Mouse (Mus musculus) frontal cortex, postnatal 36 days (tissue): Measurements from ENCODE around the gene Hs6st3.
A peak's percentile ranks its signal among the peaks of the same experiment; 100 is the strongest.

Source experiments
- DNase-seq, 2 experiments: peaks; one replicate each; pipeline ENCODE4 v3.0.0; 2022; ENCODE audit warnings: low spot score in 2 of 2

The Hs6st3 gene

DNA sequence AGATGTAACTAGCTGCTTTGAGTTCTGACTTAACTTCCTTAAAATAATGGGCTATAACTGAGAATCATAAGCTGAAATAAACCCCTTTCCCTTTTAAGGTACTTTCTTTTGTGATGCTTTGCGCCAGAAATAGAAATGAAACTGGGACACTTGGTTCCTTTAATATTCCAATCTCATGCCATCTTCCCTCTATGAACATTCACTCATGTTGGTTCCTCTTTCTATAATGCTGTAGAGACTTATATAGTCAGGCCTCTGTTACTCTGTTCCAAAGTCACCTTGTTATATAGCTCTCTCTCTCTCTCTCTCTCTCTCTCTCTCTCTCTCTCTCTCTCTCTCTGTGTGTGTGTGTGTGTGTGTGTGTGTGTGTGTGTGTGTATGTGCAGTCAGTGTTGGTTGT lies 504.7 kb downstream of the Hs6st3 start:
- no peak for DNase-seq

DNA sequence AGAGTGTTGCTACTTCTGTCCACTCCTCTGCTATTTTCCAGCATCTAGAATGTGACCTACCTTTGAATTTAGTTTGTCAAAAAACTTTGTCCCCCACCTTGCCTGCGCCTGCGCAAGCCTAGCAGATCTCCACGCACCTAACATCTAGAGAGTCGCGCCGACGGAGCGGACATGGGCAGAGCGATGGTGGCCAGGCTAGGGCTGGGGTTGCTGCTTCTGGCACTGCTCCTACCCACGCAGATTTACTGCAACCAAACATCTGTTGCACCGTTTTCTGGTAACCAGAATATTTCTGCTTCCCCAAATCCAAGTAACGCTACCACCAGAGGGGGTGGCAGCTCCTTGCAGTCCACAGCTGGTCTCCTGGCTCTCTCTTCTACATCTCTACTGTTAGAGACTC lies 505.7 kb downstream of the Hs6st3 start:
- DNase-seq = no peak

DNA sequence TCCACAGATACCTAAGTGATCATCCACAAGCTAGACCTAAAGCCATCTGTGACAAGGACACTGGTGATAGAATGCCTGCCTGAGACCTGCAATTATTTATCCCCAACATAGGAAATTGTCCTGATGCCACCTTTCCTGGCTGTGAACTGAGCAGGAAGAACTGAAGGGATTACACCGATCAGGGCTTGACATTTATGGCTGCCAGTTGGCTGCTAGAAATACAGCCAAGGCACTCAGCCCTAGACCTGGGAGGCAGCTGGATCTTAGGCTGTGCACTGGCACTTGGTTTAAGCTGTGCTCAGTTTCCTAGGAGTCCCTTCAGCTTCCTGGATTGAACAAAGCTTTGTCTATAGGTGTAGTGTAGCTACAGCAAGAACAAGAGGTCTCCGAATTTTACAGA lies 518.8 kb downstream of the Hs6st3 start:
- DNase-seq = no peak

DNA sequence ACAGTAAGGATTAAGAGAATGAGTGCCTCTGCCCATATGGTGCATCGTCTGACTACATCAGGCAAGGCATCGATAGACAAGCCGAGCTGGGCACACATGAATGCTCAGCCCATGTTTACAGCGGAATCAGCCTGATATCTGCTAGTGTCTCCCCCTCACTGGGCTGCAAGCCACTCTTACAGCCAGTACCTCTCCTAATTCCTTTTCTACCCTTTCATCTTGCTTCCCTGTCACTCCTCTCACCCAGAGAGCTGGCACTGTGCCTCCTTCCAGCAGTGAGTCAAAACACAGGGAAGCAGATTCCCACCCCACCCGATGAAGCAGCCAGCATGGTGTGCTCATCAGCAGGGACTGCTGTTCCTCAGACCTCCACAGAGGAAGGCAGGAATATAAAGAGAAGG lies 527.6 kb downstream of the Hs6st3 start:
- DNase-seq = peak; percentile 62 to 81

DNA sequence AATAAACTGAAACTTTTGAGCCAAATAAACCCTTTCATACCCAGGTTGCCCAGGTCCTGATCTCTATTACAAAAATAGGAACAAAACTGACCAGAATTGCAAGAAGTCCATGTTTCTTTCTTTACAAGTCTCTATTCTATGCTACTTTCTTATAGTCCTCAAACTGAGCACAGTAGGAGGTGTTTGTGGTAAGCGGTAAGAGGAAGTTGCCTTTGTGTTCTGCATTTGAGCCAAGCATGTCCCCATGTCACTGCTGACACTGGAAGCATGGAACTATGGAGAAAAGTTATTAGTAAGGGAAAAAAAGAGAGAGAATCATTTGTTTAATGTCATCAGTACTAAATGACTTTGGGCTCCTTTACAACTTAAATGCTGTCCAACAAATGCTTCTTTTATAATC lies 529.3 kb downstream of the Hs6st3 start:
- no peak for DNase-seq

DNA sequence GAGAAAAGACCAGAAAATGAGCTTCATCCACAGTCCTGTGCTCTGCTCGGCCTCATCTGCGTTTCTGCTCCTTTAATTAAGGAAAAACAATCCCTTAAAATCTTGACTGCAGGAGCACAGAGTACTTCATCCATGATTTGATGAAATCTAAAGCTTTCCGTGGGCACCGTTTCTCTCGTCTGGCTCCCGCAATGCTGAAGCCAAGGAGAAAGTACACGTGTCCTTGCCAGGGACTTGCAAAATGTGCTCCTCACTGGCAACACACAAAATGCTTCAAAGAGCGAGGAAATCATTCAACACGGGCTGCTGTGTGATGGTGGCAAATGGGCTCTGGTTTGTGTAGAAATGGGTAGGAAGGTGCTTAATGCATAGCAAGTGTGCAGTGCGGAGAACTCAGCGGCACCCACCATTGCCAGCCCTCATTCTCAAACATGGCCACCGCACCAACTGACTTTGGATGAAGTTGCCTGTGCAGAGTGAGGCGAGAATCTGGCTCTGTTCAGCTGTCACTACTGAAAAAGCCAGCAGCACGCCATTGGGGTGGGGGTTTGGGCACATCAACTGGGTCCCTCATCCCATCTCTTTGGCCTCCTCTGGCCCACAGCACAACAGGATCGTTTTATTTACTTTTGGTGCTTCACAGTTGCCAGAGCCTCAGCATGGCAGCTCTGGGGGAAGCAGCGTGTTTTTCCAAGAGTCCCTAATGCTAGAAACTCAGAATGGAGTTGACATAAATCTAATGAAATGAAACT lies 532.9 kb downstream of the Hs6st3 start:
- peak; percentile 10 to 39 for DNase-seq

DNA sequence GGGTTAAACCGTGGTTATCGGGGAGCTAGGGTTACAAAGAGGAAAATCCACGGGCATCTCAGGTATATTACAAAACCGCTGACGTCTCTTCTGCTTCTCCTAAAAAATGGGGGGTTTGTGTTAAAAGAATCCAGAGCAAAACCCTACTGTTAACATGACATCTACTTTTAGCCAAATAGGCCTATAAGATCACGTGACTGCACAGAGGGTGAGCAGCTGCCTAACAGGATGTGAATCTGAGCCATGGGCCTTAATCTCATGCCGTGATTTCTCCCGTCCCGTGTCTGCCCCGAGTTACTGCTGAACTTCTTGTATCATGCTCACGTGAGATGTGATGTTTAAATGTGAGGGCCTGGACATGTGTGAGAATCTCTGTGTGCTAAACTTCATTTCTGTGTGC lies 540.4 kb downstream of the Hs6st3 start:
- DNase-seq = no peak

DNA sequence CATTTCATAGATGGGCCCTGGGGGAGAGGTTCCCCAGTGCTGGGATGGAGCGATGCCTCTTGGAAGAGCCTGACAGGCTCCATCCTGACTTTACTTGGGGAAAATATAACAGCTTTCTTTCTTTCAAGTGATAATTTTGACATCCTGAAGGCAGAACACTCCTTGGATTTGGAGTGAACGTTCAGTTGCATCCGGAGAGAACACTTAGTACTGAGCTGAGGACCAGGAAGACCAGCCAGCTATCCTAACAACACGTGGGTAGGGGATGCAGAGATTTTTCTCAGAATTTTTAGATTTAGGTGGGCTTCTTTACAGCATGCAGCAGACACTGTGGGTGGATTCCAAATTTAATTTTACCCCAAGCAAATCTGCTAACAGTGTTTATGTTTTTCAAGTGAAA lies 541.9 kb downstream of the Hs6st3 start:
- no peak for DNase-seq

DNA sequence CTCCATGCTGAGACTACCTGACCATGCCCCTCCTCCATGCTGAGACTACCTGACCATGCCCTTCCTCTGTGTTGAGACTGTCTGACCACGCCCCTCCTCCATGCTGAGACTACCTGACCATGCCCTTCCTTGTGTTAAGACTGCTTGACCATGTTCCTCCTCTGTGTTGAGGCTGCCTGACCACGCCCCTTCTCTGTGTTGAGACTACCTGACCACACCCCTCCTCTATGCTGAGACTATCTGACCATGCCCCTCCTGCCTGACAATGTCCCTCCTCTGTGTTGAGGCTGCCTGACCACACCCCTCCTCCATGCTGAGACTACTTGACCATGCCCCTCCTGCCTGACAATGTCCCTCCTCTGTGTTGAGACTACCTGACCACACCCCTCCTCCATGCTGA lies 549.7 kb downstream of the Hs6st3 start:
- DNase-seq = no peak

DNA sequence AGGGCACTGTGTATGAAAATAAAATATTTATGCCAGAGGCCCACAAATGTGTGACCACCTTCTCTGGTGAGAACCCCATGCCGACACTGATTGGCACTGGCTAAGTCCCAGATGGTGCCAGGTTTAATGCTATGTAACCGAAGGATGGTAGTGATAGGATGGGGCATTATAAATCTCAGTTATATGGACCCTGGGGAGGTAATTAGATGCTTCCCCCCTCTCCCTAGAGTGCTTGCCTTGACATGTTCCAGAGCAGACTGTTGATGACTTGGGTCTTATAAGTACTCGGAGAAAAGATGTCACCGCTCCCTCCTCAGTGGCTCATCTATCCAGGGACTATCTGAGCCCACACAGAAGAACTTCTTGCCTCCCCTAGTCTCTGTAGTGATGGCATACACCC lies 561.8 kb downstream of the Hs6st3 start:
- DNase-seq = no peak

DNA sequence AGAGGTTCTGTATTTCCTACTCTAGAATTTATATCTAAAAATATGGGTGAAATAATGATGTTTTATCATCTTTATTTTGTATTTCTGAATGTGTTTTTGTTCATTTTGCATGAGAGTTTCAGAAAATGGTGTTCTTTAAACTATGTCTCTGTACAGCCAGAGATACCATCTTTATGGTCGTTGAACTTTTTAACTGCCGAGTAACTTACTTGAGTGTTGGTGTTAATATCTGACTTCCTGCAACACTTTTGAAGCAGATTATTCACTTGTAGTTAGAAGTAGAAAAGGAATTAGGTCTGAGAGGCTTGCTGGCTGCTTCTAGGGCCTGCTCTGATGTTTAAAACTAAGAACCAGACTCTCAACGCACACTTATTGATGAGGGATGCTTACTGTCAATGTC lies 576.6 kb downstream of the Hs6st3 start:
- DNase-seq = no peak

DNA sequence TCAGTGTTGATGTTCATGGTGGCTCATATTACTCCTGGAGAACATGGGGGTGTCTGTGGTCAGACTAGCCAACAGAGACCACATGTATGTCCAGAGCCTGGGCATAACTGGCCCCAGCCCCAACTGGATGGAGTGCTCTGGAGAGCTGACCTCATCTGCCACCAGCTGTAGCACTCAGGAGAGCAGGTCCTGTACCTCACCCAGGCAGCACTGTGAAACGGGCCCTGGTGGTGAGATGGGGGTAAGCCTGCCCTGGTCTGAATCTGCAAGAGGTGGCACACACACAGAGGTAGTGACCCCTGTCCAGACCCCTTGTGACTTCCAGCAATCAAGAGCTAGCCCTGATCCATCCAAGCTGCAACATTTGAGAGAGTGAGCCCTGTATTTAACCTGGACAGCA lies 579.2 kb downstream of the Hs6st3 start:
- DNase-seq = no peak

DNA sequence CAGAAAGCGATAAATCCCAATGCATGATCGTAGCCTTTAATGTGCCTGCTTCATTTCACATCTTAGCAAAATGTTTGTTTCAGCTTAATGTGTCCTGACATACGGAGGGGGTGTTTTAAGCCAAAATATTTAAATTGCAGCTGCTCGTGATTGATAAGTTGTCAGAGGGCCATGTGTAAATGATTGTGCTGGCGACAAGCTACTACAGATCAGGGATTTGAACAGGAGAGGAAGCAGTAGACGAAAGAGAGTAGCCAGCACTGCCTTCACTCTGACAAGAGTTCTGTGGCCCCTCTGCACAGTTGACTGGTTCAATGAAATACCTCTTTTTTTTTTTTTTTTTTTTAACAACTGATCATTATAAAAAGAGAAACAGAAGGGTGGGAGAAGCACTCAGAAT lies 587.0 kb downstream of the Hs6st3 start:
- DNase-seq = no peak

DNA sequence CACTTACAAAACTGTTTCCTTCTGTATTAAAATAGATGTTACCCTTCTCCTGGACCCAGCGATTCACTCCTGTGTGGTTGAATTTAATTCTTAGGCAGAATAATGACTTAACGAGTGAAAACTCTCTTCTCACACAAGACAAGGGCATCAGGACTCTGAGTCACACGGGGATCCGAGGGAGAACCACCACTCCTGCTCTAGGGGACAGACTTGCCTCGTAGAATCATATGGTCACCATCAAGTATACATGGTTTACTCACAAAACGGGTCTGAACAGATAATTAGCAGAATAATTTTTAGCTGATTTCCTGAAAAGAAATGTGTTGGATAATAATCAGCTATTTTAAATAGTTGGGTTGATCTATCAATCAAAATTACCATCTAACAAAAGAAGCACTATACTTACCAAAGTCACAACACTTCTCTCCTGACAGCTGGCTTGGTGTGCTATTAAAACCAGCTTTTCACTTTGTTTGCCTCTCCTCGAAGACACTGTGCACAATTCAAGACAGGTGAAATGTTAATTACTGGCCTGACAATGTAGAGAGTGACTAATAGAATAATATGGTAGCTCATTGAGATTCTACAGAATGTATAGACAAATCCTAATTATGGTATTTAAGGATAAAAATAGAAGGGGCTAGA lies 593.4 kb downstream of the Hs6st3 start:
- no peak for DNase-seq

DNA sequence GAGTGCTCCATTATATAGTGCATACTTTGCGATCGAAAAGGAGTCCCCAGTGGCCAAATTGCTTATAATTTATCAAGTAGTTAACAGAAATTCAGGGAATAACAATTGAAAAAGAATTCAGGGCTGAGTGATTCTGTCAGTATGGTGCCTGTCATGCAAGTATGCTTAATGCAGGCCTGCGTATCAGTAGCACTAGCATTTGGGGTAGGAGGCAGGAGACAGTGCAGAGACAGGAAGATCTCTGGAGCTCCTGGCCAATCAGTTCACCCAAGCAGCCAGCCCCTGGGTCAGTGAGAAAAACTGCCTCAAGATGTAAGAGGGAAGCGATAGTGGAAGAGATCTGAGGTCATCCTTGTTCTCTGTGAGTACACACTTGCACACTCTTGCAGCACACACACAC lies 594.1 kb downstream of the Hs6st3 start:
- no peak for DNase-seq

DNA sequence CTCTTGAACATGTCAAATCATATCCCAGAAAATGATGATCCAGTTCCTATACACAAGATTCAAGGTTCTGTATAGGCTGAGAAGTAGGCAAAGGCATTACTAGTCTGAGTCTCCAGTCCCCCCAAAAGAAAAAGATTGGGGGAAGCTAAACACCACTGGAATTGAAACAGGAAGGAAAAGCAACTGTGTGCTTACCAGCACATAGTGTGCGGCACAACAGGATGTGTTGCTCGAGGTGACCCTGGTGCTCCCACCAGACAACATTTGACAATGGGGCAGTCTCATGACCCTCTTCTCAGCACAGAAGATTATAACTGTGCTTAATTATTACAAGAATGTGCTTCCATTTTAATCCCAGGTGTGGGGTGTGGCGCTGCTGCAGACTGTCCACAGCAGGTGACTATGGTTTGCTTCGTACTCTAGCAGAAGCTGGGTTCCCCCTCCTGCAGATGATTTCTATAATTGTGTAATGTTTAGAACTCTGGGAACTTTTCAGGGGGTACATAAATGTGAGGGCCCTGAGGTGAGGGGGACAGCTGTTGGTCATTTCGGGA lies 599.3 kb downstream of the Hs6st3 start:
- DNase-seq = no peak

DNA sequence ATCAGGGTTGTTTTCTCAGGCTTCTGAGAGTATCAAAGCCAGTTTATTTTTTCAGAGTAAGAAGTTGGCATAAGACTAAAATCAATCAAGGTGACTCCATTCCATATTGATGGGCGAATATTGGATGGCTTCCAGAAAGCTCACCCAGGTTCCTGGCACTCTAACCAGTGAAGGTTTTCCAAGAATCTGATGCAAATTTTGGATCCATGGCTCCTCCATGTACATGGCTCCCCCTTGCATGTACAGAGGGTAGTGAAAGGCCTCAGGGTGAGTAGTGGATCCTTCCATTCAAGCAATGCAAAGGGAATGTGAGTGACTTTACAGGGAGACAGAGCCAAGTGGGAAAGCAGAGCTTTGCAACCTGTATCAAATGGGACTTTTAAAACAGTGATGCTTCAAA lies 603.6 kb downstream of the Hs6st3 start:
- no peak for DNase-seq

DNA sequence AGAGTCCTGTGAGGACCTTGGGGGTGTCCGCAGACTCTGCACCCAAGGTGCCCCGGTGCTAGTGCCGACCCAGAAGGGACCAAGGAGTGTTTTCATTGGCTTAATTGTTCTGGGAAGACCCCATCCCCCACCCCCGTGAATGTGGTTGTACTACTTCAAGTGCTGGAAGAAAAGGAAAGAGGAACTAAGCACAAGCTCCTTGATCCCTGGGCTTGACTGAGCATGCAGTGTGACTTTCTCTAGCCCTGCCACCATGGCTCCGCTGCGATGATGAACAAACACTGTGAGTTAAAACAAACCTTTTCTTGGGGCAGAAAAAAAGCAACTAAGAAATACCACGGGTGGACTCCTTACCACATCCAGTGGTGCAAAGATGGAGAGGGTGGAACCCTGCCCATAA lies 623.2 kb downstream of the Hs6st3 start:
- DNase-seq = no peak

DNA sequence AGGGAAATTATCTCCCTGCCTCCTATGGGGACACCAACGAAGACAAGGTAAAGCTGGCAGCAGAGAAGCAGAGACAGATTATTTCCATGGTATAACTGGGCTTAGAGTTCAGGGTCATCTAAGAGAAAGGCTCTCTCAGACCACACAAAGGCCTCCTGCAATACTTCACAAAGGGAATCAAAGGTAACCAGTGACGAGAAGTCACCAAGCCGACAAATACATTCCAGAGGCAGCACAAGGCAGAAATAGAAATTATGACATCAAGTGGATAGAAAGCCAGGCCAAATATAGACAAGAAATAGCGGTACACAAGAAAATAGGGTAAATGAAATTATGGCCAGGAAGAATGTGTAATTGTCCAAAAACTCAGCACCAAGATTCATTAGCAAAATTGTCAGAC lies 633.9 kb downstream of the Hs6st3 start:
- no peak for DNase-seq

DNA sequence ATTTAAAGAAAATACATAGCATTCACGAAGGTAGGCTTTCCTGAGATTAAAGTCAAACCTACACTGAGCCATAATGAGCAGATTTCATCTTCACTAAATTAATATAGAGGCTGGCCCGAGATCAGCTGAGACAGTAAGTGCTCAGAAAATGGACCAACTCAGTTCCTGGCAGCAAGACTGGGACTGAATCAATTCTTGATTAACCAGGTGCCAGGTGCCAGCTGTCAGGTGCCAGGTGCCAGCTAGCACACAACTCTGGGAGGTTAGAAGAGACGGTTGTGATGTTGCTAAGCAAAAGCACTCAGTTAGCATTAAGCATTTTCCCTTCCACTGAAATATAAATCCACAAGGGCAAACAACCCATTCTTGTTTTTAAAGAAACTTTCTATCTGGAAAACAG lies 638.1 kb downstream of the Hs6st3 start:
- no peak for DNase-seq

DNA sequence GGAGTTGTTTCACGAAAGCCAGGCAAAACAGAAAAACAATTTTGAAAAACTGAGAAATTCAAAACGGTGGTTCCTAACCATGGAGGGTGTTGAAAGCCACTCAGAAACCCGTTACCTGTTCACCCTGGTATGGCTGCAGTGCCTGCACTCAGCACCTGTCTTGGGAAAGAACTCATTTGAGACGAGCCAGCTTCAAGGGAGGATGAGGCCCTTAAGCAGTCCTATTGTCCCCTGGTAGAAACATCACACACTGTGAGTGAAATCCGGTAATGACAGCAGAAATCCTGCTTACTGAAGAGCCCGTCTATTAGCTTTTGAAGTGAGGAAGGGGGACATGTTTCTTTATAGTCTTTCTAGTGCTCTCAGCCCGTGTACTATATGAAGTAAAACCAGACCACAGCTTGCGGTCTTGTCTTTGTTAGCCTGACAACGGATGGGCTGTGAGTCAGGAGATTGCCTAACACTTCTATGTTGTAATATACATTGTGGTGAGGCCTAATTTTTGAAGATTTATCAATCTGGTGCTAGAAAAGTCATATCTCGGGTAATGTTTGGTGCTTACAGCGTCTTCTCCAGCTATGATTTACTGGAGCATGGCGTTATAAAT lies 641.9 kb downstream of the Hs6st3 start:
- DNase-seq = no peak

DNA sequence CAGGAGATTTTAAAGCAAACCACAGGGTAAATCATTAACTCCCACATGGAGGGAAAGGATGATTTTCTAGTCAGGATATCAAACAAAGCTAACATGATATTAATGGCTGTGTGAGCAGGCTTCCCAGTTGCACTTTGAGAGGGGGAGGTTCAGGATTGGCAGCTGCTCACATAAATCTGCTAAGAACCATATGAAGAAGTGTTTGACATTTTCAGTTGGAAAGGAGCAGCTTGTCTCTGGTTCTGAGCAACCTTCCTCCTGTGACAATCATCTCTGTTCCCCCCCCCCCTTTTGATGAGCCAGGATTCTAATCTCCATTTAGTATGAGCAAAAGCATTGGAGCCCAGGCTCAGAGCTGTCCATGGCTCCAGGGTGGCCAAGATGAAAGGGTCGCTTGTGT lies 643.0 kb downstream of the Hs6st3 start:
- no peak for DNase-seq

DNA sequence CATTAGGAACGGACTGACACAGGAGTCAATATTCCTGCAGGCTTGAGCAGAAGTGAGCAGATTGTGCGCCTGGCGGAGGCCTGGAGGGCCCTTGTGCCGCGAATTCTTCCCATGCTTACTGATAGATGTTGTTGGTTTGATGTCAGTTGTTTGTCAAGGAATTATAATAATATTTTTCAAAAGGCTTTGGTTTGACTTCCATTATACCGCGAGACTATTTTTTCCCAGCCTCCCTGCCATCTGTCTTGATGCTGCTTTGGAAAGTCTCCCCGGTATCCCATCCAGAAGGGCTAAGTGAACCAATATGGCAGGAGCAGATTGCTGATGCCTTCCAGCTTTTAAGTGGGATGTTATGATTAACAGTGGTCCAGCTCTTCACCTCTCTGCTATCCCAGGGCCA lies 651.3 kb downstream of the Hs6st3 start:
- DNase-seq = peak in 1 of 2 experiments; percentile 12
